ENCODE assay signal across 8 mouse cellular contexts in genomic region chr7:24964897-24965535, GRCm38 (mm10). TPM values are rescaled to one million over a fixed set of nuclear protein-coding genes. Genes with fewer than 3 reads are reported as not detected.
A peak's percentile ranks its signal among the peaks of the same experiment; 100 is the strongest.
DNase-seq lines count a peak whose midpoint lies in the region; ATAC-seq and TF ChIP-seq lines count a peak whose summit lies in the region.

No protein-coding gene starts in this region.

- ATAC-seq in liver, embryonic 12.5 days = no peak
- ATAC-seq in intestine, embryonic 15.5 days = 0 out of 2 replicates have a peak, but pooled peaks have one; percentile 34

- peaks cover 2% of the 10 kb centered on the region; the same call in 1 of the 2 replicates for H3K36me3 ChIP-seq in liver, adult 2 months (ENCODE audit: control insufficient read depth, insufficient read depth, low read length)
- peaks cover 8% of the 10 kb centered on the region; the same call in 1 of the 2 replicates for H3K36me3 ChIP-seq in liver, embryonic 12.5 days
- H3K36me3 ChIP-seq in intestine, embryonic 15.5 days = peaks cover 3% of the 10 kb centered on the region; the same call in 1 of the 2 replicates
- peaks cover 9% of the 10 kb centered on the region; the same call in 1 of the 2 replicates for H3K36me3 ChIP-seq in splenic B cell, adult 2 months (ENCODE audit: control insufficient read depth, insufficient read depth, low read length, poor library complexity, severe bottlenecking)

- TF ChIP-seq POLR2A in liver, adult 2 months (IDR thresholded peaks at IDR 0.05; ENCODE audit: extremely low read depth, insufficient read depth, low read length) = no peak

- H3K27ac ChIP-seq in liver, adult 2 months (replicated peaks; ENCODE audit: insufficient read depth, low read depth, low read length) = no peak overlapping the region
- H3K27ac ChIP-seq in liver, embryonic 12.5 days = no peak overlapping the region
- no peak overlapping the region for H3K27ac ChIP-seq in intestine, embryonic 15.5 days

- intact Hi-C loops in left cerebral cortex, postnatal 14 days (cut with DNase I) = loop anchor here (5.0 kb wide), 1 partner anchor 33 kb away; no protein-coding TSS in a partner anchor

- H3K4me1 ChIP-seq in liver, adult 2 months (ENCODE audit: control insufficient read depth, insufficient read depth, low read length) = no peaks in the 10 kb centered on the region
- peaks cover 3% of the 10 kb centered on the region; the same call in 1 of the 2 replicates for H3K4me1 ChIP-seq in liver, embryonic 12.5 days
- no peaks in the 10 kb centered on the region for H3K4me1 ChIP-seq in intestine, embryonic 15.5 days (replicated peaks)

- 19% methylated on average over 5 of the region's 5 CpGs for WGBS in liver, adult 2 months
- WGBS in liver, embryonic 12.5 days (ENCODE audit: insufficient replicate concordance) = 13% methylated on average over 5 of the region's 5 CpGs
- 10% methylated on average over 5 of the region's 5 CpGs for WGBS in intestine, embryonic 15.5 days

- no peak overlapping the region for H3K9ac ChIP-seq in liver, adult 2 months (ENCODE audit: low read depth, low read length)
- H3K9ac ChIP-seq in liver, embryonic 12.5 days = no peak overlapping the region
- no peak overlapping the region for H3K9ac ChIP-seq in intestine, embryonic 15.5 days

- H3K27me3 ChIP-seq in liver, adult 2 months (ENCODE audit: control insufficient read depth, insufficient read depth, low read length) = no peaks in the 10 kb centered on the region
- peaks cover 3% of the 10 kb centered on the region; the same call in 1 of the 2 replicates for H3K27me3 ChIP-seq in liver, embryonic 12.5 days (replicated peaks)
- no peaks in the 10 kb centered on the region for H3K27me3 ChIP-seq in intestine, embryonic 15.5 days (replicated peaks)
- H3K27me3 ChIP-seq in splenic B cell, adult 2 months (ENCODE audit: control insufficient read depth, insufficient read depth, low read length, poor library complexity, severe bottlenecking) = no peaks in the 10 kb centered on the region

- H3K4me2 ChIP-seq in liver, embryonic 12.5 days = no peak overlapping the region
- H3K4me2 ChIP-seq in intestine, embryonic 15.5 days (replicated peaks) = no peak overlapping the region

- peak; percentile 77 for TF ChIP-seq CTCF in liver, adult 2 months (IDR thresholded peaks at IDR 0.05; ENCODE audit: low read depth, low read length)

- peak; percentile 33 for DNase-seq in liver, adult 2 months (ENCODE audit: extremely low read depth, low read depth, low spot score)
- peak; percentile 91 for DNase-seq in cerebellum, adult 8-10 months
- peak; percentile 79 for DNase-seq in gastrocnemius, adult 18-20 months (ENCODE audit: low spot score)
- DNase-seq in left cerebral cortex, postnatal 14 days (ENCODE audit: low spot score in 2 of 2) = peak; percentile 89 to 92
- peak; percentile 92 for DNase-seq in naive thymus-derived CD4-positive, alpha-beta T cell, adult 2 months (ENCODE audit: low read depth)
- peak; percentile 92 for DNase-seq in splenic B cell, adult 2 months (ENCODE audit: low read depth, low spot score)

- no peak overlapping the region for H3K4me3 ChIP-seq in liver, adult 2 months (ENCODE audit: insufficient read depth, low read depth, low read length)
- H3K4me3 ChIP-seq in liver, embryonic 12.5 days = no peak overlapping the region
- no peak overlapping the region for H3K4me3 ChIP-seq in intestine, embryonic 15.5 days (replicated peaks)

- H3K9me3 ChIP-seq in liver, embryonic 12.5 days (replicated peaks) = no peaks in the 10 kb centered on the region
- H3K9me3 ChIP-seq in intestine, embryonic 15.5 days = no peaks in the 10 kb centered on the region

- no peaks in the 10 kb centered on the region for H3K79me2 ChIP-seq in liver, adult 2 months (ENCODE audit: control insufficient read depth, insufficient read depth, low read length)

RNA-seq across cellular contexts. Expression of gene Rabac1, which starts 7.5 kb away (rescaled TPM):
- total RNA-seq in liver, adult 2 months (2014; rRNA removed) = 130 and 148 TPM in 2 replicates
- 230 and 233 TPM in 2 replicates for polyA plus RNA-seq in liver, adult 2 months (2012; rRNA removed)
- 63.4 and 67.4 TPM in 2 replicates for polyA plus RNA-seq in liver, embryonic 12.5 days (2016; fragmentation: Nextera tagmentation; extraction: Ambion mirVana)
- 100 to 1,000 TPM; 222 to 264 TPM for total RNA-seq in gastrocnemius, adult 18-20 months (2021)
- 123 and 157 TPM in 2 replicates for polyA plus RNA-seq in intestine, embryonic 15.5 days (2015; fragmentation: Nextera tagmentation; extraction: Ambion mirVana)
- total RNA-seq in left cerebral cortex, postnatal 14 days (2021) = 100 to 1,000 TPM; 303 to 313 TPM

RNA-seq across cellular contexts. Expression of gene Gm4881, which starts 20.7 kb away (rescaled TPM):
- not detected in 2 replicates for total RNA-seq in liver, adult 2 months (2014; rRNA removed)
- not detected in 2 replicates for polyA plus RNA-seq in liver, adult 2 months (2012; rRNA removed)
- not detected in 2 replicates for polyA plus RNA-seq in liver, embryonic 12.5 days (2016; fragmentation: Nextera tagmentation; extraction: Ambion mirVana)
- total RNA-seq in gastrocnemius, adult 18-20 months (2021) = not detected
- polyA plus RNA-seq in intestine, embryonic 15.5 days (2015; fragmentation: Nextera tagmentation; extraction: Ambion mirVana) = not detected in 2 replicates
- not detected for total RNA-seq in left cerebral cortex, postnatal 14 days (2021)

RNA-seq across cellular contexts. Expression of gene Atp1a3, which starts 40.7 kb away (rescaled TPM):
- 0.28 and 0.40 TPM in 2 replicates for total RNA-seq in liver, adult 2 months (2014; rRNA removed)
- polyA plus RNA-seq in liver, adult 2 months (2012; rRNA removed) = 0.06 and 0.37 TPM in 2 replicates
- polyA plus RNA-seq in liver, embryonic 12.5 days (2016; fragmentation: Nextera tagmentation; extraction: Ambion mirVana) = 0.45 and 0.50 TPM in 2 replicates
- under 1 TPM; 0.17 to 0.23 TPM for total RNA-seq in gastrocnemius, adult 18-20 months (2021)
- 3.8 TPM in 2 replicates for polyA plus RNA-seq in intestine, embryonic 15.5 days (2015; fragmentation: Nextera tagmentation; extraction: Ambion mirVana)
- total RNA-seq in left cerebral cortex, postnatal 14 days (2021) = 1,000 to 10,000 TPM; 2,091 to 2,391 TPM

Comparison
In these comparisons a context has a peak if more than half of its experiments do, and no peak if none do; other contexts are left out.
1. DNase-seq: peak in every context shown above with its lines; median percentile 92 in naive thymus-derived CD4-positive, alpha-beta T cell, adult 2 months; 92 in splenic B cell, adult 2 months; 91 in cerebellum, adult 8-10 months; 90 in left cerebral cortex, postnatal 14 days; 79 in gastrocnemius, adult 18-20 months; 33 in liver, adult 2 months.
2. RNA of gene Atp1a3, which starts 40.7 kb away (total RNA-seq): 2,091 to 2,391 TPM in left cerebral cortex, postnatal 14 days; 0.28 to 0.40 TPM in liver, adult 2 months and 0.17 to 0.23 TPM in gastrocnemius, adult 18-20 months; every median in the first group is over 1,000 times any median in the second.